Mouse (Mus musculus) neural tube, embryonic 11.5 days (tissue): ENCODE measurements around the gene Mras. TPM values are rescaled to one million over a fixed set of nuclear protein-coding genes. Genes with fewer than 3 reads are reported as not detected.
A peak's percentile ranks its signal among the peaks of the same experiment; 100 is the strongest.

Source experiments
- ATAC-seq: fragments of 200-750 bp; cut with Nextera tagmentation; 2 replicates; pipeline ENCODE4 v1.8.0; 2017; ENCODE audit warnings: moderate number of reproducible peaks, mild to moderate bottlenecking, moderate TSS enrichment, moderate library complexity; ENCODE audit not compliant: insufficient read depth, low FRiP score, low TSS enrichment
- DNase-seq: peaks from one replicate; pipeline ENCODE4 v3.0.0-alpha.2; 2015; ENCODE audit warnings: low spot score
- H3K27ac ChIP-seq: fragments of 300-500 bp; sonication (generic); 2 replicates; pipeline ENCODE4 v1.5.1; 2014; ENCODE audit warnings: low read depth, mild to moderate bottlenecking, low read length
- H3K27me3 ChIP-seq: fragments of 300-500 bp; sonication (generic); 2 replicates; pipeline ENCODE4 v1.6.1; 2014; ENCODE audit warnings: mild to moderate bottlenecking, low read length, mixed read lengths; ENCODE audit not compliant: control insufficient read depth, insufficient read depth
- H3K36me3 ChIP-seq: fragments of 300-500 bp; sonication (generic); 2 replicates; pipeline ENCODE4 v1.6.1; 2014; ENCODE audit warnings: mild to moderate bottlenecking, low read length, moderate library complexity, mixed read lengths; ENCODE audit not compliant: control insufficient read depth, insufficient read depth
- H3K4me1 ChIP-seq: fragments of 300-500 bp; sonication (generic); 2 replicates; pipeline ENCODE4 v1.6.1; 2014; ENCODE audit warnings: low read length, mixed read lengths; ENCODE audit not compliant: control insufficient read depth, insufficient read depth
- H3K4me2 ChIP-seq: fragments of 300-500 bp; sonication (generic); 2 replicates; pipeline ENCODE4 v1.6.1; 2014; ENCODE audit warnings: low read depth, mild to moderate bottlenecking, moderate library complexity
- H3K4me3 ChIP-seq: fragments of 300-500 bp; sonication (generic); 2 replicates; pipeline ENCODE4 v1.5.1; 2014; ENCODE audit warnings: low read depth, low read length
- H3K9ac ChIP-seq: fragments of 300-500 bp; sonication (generic); 2 replicates; pipeline ENCODE4 v1.6.1; 2014; ENCODE audit warnings: mild to moderate bottlenecking, low read length
- H3K9me3 ChIP-seq: fragments of 300-500 bp; sonication (generic); 2 replicates; pipeline ENCODE4 v1.6.1; 2016; ENCODE audit warnings: low read length; ENCODE audit not compliant: control insufficient read depth
- WGBS: fragments of 180-500 bp; shearing (Covaris S2); extraction: QIAGEN DNeasy Blood & Tissue Kit; methylation state at CpG from one replicate; pipeline ENCODE4 v1.1.7; 2014; 5-methylcytosine and 5-hydroxymethylcytosine counted together
- polyA plus RNA-seq: library from polyadenylated mRNA; unstranded; fragments of >200 nt; fragmentation: Nextera tagmentation; extraction: Ambion mirVana; gene quantifications from 2 replicates; pipeline ENCODE4 v1.2.1, GENCODE M21; 2014

Gene Mras
- polyA plus RNA-seq, 1 experiment from 2014 or later: 17.5 TPM

DNA sequence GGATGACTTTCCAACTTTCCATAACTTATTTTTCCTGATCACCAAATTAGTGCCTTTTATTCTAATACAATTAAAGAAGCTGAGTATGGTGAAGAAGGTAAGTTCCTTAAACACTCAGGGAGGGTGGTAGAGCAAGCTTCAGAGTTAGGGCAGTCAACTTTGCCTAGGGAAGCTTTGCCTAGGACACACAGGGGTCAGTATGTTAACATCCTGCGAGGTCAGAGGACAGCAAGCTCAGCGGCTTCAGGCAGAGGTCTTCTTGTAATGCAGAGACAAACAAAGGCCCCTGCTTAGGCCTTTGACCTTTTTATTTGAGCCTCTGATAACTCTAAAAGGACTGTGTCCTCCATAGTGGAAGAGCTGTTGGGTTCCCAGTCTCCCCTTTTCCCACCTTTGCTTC, 46.5 kb downstream of the Mras start:
- H3K36me3 ChIP-seq: no peaks in the 10 kb centered on the region; the same call in none of the 2 replicates
- no peak for ATAC-seq
- H3K4me2 ChIP-seq: no peak overlapping the region
- WGBS: 43% methylated on average over 2 of the region's 2 CpGs
- H3K27me3 ChIP-seq: no peaks in the 10 kb centered on the region
- H3K9me3 ChIP-seq: no peaks in the 10 kb centered on the region
- H3K4me1 ChIP-seq: no peaks in the 10 kb centered on the region
- no peak overlapping the region for H3K9ac ChIP-seq
- no peak overlapping the region for H3K27ac ChIP-seq
- H3K4me3 ChIP-seq: no peak overlapping the region
- DNase-seq: no peak

DNA sequence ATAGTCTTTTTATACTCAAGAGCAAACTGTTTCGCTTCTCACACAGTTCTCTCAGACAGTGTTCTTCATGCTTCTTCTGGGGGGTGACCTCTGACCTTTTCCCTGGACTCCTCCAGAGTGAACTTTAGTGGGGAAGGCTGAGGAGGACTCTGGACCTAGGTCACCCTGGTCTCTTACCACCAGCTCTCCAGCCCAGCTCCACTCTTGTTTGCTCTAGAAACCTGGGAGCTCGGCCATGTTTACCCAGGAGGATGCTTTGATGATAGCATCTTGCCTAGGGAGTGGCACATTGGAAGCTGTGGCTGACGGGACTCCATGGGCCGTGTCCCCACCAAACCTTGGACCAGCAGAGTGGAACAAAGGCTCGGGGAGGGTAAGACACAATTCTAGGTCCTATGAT, 47.0 kb downstream of the Mras start:
- WGBS: 87% methylated on average over 5 of the region's 5 CpGs
- ATAC-seq (no peak), DNase-seq (no peak)
- no peaks in the 10 kb centered on the region; the same call in none of the 2 replicates for H3K36me3 ChIP-seq
- H3K4me3 ChIP-seq: no peak overlapping the region
- H3K4me1 ChIP-seq: no peaks in the 10 kb centered on the region
- H3K4me2 ChIP-seq: no peak overlapping the region
- H3K27ac ChIP-seq: no peak overlapping the region
- H3K27me3 ChIP-seq: no peaks in the 10 kb centered on the region
- H3K9ac ChIP-seq: no peak overlapping the region
- H3K9me3 ChIP-seq: no peaks in the 10 kb centered on the region

DNA sequence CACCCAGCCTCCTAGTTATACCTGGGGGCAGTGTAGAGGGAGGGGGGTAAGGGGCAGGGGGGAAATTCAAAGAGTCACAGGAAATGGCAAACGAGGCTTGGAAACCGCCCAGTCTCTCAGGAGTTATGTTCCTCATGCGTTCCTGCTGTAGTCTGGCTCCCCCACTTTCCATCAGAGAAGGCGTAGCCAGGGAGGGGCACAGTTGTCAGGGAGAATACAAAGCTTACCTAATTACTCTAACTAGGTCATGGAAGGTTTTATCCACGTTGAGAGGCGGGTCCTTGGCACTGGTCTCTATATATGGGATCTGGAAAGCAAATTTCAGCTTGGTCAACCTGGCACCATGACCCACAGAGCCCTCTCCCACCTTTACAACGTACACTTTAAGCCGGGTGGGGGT, 47.7 kb downstream of the Mras start:
- H3K4me3 ChIP-seq: no peak overlapping the region
- no peak overlapping the region for H3K4me2 ChIP-seq
- no peaks in the 10 kb centered on the region; the same call in none of the 2 replicates for H3K36me3 ChIP-seq
- 83% methylated on average over 8 of the region's 8 CpGs for WGBS
- ATAC-seq: no peak
- H3K4me1 ChIP-seq: no peaks in the 10 kb centered on the region
- H3K9me3 ChIP-seq: no peaks in the 10 kb centered on the region
- no peak overlapping the region for H3K9ac ChIP-seq
- DNase-seq: no peak
- H3K27me3 ChIP-seq: no peaks in the 10 kb centered on the region
- H3K27ac ChIP-seq: no peak overlapping the region

DNA sequence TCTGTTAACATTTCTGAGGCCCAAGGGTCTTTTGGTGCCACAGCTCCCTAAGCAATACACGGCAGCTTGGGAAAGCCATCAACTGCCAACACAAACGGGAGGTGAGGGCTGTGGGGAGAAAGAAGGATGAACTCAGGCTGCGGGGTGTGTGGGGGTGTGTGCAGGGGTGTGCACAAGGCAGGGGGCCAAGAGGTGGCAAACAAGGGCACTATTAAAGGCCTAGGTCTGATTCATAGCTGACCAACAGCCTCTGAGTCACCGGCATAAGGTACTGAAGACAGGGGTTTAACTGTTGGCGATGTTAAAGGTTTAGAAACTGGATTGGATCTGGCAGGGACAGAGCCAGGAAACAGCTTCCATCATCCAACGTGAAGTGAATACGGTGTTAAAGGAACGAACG, 48.3 kb downstream of the Mras start:
- H3K4me2 ChIP-seq: no peak overlapping the region
- no peak overlapping the region for H3K9ac ChIP-seq
- H3K27me3 ChIP-seq: no peaks in the 10 kb centered on the region
- DNase-seq (no peak), ATAC-seq (no peak)
- H3K36me3 ChIP-seq: no peaks in the 10 kb centered on the region; the same call in none of the 2 replicates
- 85% methylated on average over 9 of the region's 9 CpGs for WGBS
- no peaks in the 10 kb centered on the region for H3K9me3 ChIP-seq
- H3K27ac ChIP-seq: no peak overlapping the region
- H3K4me3 ChIP-seq: no peak overlapping the region
- H3K4me1 ChIP-seq: no peaks in the 10 kb centered on the region

DNA sequence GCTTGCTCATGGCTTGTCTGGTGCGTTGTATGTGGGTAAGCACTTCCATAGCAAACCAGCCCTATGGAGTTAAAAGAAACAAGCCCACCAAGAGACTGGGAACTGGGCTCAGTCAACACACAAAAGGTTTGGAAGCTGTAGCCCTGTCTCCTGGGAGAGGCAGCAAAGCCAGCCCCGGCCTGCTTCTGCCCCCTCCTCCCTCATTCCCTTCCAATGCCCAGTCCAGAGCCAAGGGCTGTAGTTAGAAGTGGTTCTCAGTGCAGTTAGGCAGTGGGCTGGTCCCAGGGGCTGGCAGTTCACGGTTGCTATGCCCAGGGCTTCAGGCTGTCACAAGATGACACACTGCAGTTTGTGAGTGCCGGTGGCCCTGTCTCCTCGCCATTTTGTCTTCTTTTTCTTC, 49.1 kb downstream of the Mras start:
- no peak overlapping the region for H3K4me3 ChIP-seq
- no peaks in the 10 kb centered on the region for H3K4me1 ChIP-seq
- WGBS: 84% methylated on average over 5 of the region's 5 CpGs
- no peaks in the 10 kb centered on the region; the same call in none of the 2 replicates for H3K36me3 ChIP-seq
- no peaks in the 10 kb centered on the region for H3K9me3 ChIP-seq
- ATAC-seq (no peak), DNase-seq (no peak)
- no peaks in the 10 kb centered on the region for H3K27me3 ChIP-seq
- H3K4me2 ChIP-seq: no peak overlapping the region
- no peak overlapping the region for H3K9ac ChIP-seq
- no peak overlapping the region for H3K27ac ChIP-seq

DNA sequence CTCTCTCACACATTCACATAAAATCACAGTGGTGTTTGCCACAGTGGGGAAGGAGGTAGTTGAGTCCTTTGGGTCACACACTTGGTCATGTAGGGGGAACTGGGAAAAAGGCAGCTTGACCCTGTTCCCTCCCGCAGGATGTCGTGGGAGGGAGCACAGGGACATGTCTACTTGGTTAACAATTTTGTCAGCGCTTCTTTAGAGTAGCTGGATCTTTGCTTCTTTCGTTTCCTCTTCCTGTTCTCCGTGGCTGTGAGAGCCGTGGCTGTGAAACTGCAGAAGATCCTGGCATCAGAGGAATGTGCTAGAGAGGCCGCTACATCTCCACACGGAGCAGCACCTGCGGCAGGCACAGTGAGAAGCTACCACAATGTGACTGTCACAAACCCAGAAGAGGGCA, 54.6 kb downstream of the Mras start:
- ATAC-seq: no peak
- 89% methylated on average over 9 of the region's 9 CpGs for WGBS

DNA sequence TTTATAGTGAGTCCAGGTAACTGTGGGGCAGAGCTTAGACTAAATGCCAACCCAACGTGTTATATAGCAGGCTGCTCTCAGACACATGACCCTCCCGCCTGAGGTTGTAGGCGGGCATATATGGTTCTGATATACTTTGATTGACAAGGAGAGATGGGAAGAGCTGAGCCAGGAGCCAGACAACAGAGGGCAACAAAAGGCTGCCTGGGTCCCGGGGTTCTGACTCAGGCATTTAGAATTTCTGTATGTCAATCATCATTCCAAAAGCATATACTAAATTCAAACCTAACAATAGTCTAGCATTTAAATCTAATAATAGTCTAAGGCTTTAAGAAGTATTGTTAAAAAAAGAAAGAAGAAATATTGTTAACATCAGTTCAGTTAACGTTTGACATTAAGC, 58.0 kb downstream of the Mras start:
- Histone ChIP-seq H3K4me3 (no peak overlapping the region), H3K27me3 (no peaks in the 10 kb centered on the region), H3K9me3 (no peaks in the 10 kb centered on the region), H3K9ac (no peak overlapping the region), H3K36me3 (no peaks in the 10 kb centered on the region), H3K4me2 (no peak overlapping the region), H3K4me1 (no peaks in the 10 kb centered on the region), H3K27ac (no peak overlapping the region)
- no peak for DNase-seq
- 83% methylated on average over 5 of the region's 5 CpGs for WGBS
- ATAC-seq: no peak

More for the DNA sequence above, 54.6 kb downstream of the Mras start:
- no peak overlapping the region for H3K4me3 ChIP-seq
- no peaks in the 10 kb centered on the region for H3K9me3 ChIP-seq
- no peaks in the 10 kb centered on the region for H3K27me3 ChIP-seq
- H3K4me2 ChIP-seq: no peak overlapping the region
- no peaks in the 10 kb centered on the region for H3K36me3 ChIP-seq
- no peaks in the 10 kb centered on the region for H3K4me1 ChIP-seq
- H3K27ac ChIP-seq: no peak overlapping the region
- H3K9ac ChIP-seq: no peak overlapping the region
- no peak for DNase-seq

DNA sequence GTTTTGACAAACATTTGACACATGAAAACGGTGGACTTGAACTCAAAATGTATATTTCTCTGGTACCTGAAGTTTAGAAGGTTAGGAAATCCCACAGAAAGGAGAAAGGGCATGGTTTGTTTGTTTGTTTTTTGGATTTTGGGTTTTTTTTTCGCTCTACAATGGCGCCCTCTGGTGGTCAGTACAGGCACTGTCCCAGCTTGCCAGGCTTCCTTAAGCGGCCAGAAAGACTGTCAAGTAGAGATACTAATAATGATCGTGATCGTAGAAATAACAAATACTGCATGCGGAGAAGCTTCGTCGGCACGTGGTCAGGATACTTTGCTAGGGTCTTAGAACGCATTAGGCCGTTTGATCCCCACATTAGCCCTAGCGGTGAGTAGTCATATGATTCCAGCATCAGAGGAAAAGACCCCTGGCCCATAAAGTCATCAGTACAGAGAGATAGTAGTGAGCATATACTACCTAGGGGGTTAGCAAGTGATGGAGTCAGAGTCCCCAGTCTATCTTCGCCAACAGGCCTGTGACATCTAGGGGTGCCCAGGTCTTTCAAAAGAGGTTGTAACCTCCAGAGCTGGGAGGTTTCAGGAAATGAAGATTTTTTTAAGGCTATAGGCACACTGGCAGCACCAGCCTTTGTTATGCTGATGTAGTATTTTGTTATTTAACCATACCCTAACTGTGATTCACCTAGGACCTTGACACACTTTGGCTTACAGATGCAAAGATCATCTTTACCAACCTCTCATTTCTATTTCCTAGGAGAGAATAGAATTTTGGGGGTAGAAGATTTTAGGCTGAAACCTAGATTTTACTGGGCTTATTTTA, 60.4 kb downstream of the Mras start:
- H3K36me3 ChIP-seq: no peaks in the 10 kb centered on the region
- H3K27me3 ChIP-seq: no peaks in the 10 kb centered on the region
- no peak overlapping the region for H3K4me2 ChIP-seq
- H3K4me1 ChIP-seq: no peaks in the 10 kb centered on the region
- no peak overlapping the region for H3K27ac ChIP-seq
- peak; percentile 67 for DNase-seq
- 9% methylated on average over 14 of the region's 14 CpGs for WGBS
- H3K9me3 ChIP-seq: no peaks in the 10 kb centered on the region
- ATAC-seq: no peak
- H3K9ac ChIP-seq: no peak overlapping the region
- H3K4me3 ChIP-seq: no peak overlapping the region

DNA sequence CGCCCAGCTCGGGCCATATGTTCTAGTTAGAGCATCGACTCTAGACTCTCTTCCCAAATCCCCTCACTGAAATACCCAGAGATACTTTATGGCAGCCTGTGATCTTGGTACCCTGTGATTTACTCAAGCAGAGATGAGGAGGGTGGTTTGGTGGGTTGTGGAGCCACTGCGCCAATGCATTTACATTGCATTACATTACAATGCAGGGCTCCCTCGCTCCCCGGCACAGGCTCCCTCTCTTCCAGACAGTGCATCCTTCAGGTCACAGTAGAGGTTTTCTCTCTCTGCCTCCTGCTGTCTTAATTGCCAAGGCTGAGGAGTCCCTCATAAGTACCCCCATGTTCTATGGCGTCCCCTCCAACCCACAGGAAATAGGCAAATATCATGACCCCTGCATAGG, 68.8 kb downstream of the Mras start:
- WGBS: 54% methylated on average over 7 of the region's 7 CpGs
- Histone ChIP-seq H3K4me1 (no peaks in the 10 kb centered on the region), H3K36me3 (no peaks in the 10 kb centered on the region), H3K27me3 (no peaks in the 10 kb centered on the region), H3K9me3 (no peaks in the 10 kb centered on the region), H3K9ac (no peak overlapping the region), H3K4me2 (no peak overlapping the region), H3K4me3 (no peak overlapping the region), H3K27ac (no peak overlapping the region)
- ATAC-seq (no peak), DNase-seq (no peak)
